Mouse (Mus musculus): ENCODE measurements at regions not wholly inside any gene's neighbourhood (a gene's known extent, or its start where the extent isn't known, plus 50 kb on each side); places are given as distances from the start of the nearest gene placed in this dataset.

GRCm38 (mm10) chr13:44157236-44157635 lies 372.7 kb downstream of the Cd83 start:
- no peak for DNase-seq (ENCODE audit: low read depth, low spot score)
- 67% methylated on average over 4 of the region's 4 CpGs for WGBS

DNA sequence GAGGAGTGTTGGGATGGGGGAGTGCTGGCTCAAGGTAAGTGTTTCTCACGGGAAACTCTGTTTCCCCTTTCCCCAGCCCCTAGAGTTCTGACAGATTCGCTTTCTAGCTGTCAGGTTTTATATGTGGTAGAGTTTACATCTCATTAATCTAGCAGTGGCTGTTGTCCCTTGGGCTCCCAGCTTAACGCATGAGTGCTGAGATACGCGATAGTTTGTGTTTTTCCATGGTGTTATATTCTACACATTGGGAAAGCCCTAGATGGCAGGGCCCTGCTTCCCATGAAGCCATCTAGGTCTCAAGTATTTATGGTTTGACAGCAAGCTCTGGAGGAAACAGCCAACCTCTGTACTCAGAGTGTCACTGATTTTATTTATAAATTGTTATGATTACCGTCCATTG lies 373.8 kb downstream of the Cd83 start:
- 82% methylated on average over 6 of the region's 6 CpGs for WGBS
- DNase-seq (ENCODE audit: low read depth, low spot score), result no peak

GRCm38 (mm10) chr13:44159346-44159745 lies 374.8 kb downstream of the Cd83 start:
- 96% methylated on average over 2 of the region's 2 CpGs for WGBS
- DNase-seq (ENCODE audit: low read depth, low spot score), result no peak

DNA sequence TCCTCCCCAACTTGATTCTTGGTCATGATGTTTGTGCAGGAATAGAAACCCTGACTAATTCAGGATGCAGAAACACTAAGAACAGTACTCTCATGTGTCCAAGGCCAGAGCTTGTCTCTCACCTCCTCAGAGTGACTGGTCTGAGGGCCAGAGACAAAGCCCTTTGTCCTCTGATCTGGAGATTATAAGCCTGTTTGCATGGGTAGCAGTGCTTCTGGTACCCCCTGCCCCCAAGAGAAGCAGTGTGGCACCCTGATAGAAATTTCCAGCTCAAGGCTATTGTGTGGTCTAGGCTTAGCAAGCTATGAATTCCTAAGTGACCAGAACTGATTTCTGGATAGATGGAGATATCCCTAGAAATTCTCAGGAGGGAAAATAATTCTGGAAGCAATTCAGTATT lies 380.2 kb downstream of the Cd83 start:
- no peak for DNase-seq (ENCODE audit: low read depth, low spot score)

DNA sequence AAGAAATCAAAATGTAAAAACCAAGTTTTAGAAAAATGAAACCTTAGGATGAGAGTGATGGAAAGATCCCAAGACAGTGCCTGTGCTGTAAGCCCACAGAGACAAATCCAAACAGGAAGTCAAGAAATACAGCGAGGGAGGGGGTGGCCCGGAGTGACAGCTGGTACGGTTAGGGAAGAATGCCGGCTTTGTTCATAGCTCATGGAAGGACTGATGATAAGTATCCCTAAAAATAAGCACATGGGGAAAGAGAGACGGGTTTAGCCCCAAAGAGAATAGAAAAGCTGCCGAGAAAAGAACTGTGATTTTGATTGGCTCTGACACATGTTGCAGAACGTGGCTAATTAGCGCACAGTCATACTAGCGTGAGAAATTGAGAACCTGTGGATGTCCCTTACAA lies 382.6 kb downstream of the Cd83 start:
- WGBS, result 56% methylated on average over 9 of the region's 9 CpGs
- no peak for DNase-seq (ENCODE audit: low read depth, low spot score)

GRCm38 (mm10) chr13:44168186-44168585 lies 383.6 kb downstream of the Cd83 start:
- no peak for DNase-seq (ENCODE audit: low read depth, low spot score)
- 84% methylated on average over 5 of the region's 5 CpGs for WGBS

DNA sequence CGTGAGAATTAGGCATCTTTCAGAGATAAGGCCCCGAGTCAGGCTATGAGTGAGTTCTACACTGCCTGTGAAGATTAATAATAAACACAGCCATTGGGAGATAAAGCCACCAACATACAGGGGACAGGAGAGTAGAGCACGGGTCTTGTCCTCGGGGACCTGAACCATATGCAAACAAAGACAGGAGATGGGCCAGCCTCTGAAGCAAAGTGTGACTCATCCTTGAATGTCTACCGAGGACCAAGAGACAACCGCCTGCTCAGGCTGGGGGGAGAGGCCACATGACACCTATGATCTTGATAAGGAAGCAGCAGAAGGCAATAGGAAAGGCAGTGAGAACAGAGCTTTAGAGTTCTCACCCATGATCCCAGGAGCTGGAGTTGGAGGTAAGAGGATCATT lies 387.1 kb downstream of the Cd83 start:
- WGBS, result 33% methylated on average over 6 of the region's 6 CpGs
- no peak for DNase-seq (ENCODE audit: low read depth, low spot score)

DNA sequence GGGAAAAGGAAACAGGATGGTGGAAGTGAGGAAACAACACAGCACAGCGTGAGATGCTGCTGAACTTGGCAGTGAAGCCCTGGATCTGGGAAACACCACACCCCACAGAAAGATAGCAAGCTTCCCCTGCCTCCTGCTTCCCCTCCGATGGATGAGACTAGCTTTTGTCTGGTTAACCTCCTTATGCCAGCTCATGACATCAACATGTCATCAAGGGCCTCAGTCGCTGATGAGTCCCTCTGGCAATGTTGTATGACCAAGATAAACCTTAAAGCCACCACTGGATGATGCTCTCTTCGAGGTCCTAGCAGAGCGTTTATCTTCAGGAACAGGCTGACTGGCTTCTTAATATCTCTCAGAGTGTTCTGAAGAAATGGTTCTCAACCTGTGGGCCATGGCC lies 388.1 kb downstream of the Cd83 start:
- no peak for DNase-seq (ENCODE audit: low read depth, low spot score)
- WGBS, result 86% methylated on average over 5 of the region's 5 CpGs

- WGBS, result 83% methylated on average over 2 of the region's 2 CpGs
Observed at GRCm38 (mm10) chr13:44174236-44174635, 389.7 kb downstream of the Cd83 start.

GRCm38 (mm10) chr13:44175300-44176036 lies 390.9 kb downstream of the Cd83 start:
- 70% methylated on average over 8 of the region's 8 CpGs for WGBS
- DNase-seq (ENCODE audit: low read depth, low spot score), result no peak

More at GRCm38 (mm10) chr13:44174236-44174635, 389.7 kb downstream of the Cd83 start:
- no peak for DNase-seq (ENCODE audit: low read depth, low spot score)

- WGBS, result 85% methylated on average over 8 of the region's 8 CpGs
- no peak for DNase-seq (ENCODE audit: low read depth, low spot score)
Observed at GRCm38 (mm10) chr13:44176121-44176520, 391.5 kb downstream of the Cd83 start.

DNA sequence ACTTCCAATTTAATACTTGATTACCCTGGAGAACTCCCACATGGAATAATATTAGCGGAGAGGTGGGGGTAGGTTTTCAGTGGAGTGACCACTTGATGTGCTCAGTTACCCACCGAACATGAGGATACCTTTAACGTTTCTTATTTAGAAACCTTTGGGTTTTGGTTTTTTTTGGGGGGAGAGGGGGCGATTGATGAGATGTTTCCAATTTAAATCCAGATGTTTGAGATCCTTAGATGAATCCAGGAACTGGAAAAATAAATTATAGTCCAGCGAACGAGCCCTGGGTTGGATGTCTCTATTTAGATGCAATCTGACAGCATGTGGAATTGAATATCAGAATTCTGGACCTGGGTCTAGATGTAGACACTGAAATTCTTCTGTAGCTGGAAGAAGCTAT lies 393.4 kb downstream of the Cd83 start:
- DNase-seq (ENCODE audit: low read depth, low spot score), result no peak
- 87% methylated on average over 6 of the region's 6 CpGs for WGBS

DNA sequence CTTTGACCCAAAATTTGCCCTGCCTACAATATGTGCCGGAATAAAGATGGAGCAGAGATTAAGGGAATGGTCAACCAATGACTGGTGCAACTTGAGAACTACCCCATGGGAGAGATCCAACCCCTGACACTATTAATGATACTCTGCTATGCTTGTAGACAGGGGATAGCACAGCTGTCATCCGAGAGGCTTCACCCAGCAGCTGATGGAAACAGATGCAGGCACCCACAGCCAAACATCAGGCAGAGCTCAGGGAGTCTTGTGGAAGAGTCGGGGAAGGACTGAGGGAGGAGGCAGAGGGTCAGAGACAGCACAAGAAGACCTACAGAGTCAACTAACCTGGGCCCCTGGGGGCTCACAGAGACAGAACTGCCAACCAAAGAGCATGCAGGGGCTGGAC lies 395.8 kb downstream of the Cd83 start:
- DNase-seq (ENCODE audit: low read depth, low spot score), result no peak
- 83% methylated on average over 3 of the region's 3 CpGs for WGBS

GRCm38 (mm10) chr13:44182544-44183191 lies 398.1 kb downstream of the Cd83 start:
- 25% methylated on average over 15 of the region's 15 CpGs for WGBS
- DNase-seq (ENCODE audit: low read depth, low spot score), result peak; percentile 8

GRCm38 (mm10) chr13:44195365-44195764 lies 410.8 kb downstream of the Cd83 start:
- DNase-seq (ENCODE audit: low read depth, low spot score), result no peak
- 87% methylated on average over 5 of the region's 5 CpGs for WGBS

- DNase-seq (ENCODE audit: low read depth, low spot score), result no peak
- 90% methylated on average over 4 of the region's 4 CpGs for WGBS
Observed at GRCm38 (mm10) chr13:44206042-44206441, 421.5 kb downstream of the Cd83 start.

GRCm38 (mm10) chr13:44206448-44206847 lies 421.9 kb downstream of the Cd83 start:
- 92% methylated on average over 4 of the region's 4 CpGs for WGBS
- no peak for DNase-seq (ENCODE audit: low read depth, low spot score)

DNA sequence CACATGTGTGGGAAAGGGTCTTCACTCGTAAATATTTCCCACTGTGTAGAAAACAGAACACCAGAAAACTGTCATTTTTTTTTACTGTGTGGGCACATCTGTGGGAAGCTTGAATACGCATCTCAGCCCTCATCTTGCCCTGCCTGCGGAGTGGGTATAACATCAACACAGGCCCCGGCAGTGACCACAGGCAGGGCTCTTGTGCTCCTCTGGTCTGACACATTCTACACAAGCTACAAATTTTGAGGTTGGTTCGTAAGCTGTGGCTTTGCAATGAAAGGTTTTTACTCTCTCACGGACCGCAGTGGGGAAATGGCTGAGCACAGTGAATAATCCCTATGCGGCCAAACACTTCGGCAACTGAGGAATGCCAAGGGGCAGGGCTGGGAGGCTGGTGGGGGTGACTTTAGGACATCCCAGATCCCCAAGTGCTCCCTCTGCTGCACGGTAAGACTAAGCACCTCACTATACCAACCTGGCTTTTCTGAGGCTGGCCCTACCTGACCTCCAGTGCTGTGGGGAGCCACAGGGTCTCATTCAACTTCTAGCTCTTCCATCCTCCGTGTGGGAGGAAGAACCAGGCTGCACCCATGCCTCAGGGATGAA lies 422.9 kb downstream of the Cd83 start:
- 74% methylated on average over 11 of the region's 11 CpGs for WGBS
- no peak for DNase-seq (ENCODE audit: low read depth, low spot score)

GRCm38 (mm10) chr13:44209036-44209435 lies 424.5 kb downstream of the Cd83 start:
- 49% methylated on average over 11 of the region's 11 CpGs for WGBS
- DNase-seq (ENCODE audit: low read depth, low spot score), result no peak

DNA sequence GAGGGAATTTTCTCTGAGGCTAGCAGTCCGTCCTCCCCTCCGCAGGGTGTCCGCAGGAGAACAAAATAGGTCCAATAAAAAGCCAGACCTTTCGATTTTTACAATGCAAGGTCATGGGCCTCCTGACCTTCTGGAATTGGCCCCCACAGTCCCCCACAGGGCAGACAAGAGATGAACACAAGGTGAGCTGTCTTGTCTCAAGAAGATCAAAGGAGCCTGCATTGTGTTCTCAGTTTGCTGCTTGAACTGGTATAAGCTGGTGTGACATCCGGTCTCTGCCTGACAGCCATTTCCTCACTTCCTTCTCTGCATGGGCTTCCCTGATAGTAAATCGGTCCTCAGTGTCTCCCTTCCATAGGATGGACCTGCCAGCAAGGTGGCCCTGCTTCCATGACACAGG lies 425.5 kb downstream of the Cd83 start:
- no peak for DNase-seq (ENCODE audit: low read depth, low spot score)

GRCm38 (mm10) chr13:44212356-44212755 lies 427.8 kb downstream of the Cd83 start:
- DNase-seq (ENCODE audit: low read depth, low spot score), result no peak
- WGBS, result 85% methylated on average over 4 of the region's 4 CpGs

More for the DNA sequence above, 425.5 kb downstream of the Cd83 start:
- WGBS, result 73% methylated on average over 6 of the region's 6 CpGs

Measured in large intestine, adult 2 months (tissue).